Mouse (Mus musculus): Measurements from ENCODE around the gene Disp1. TPM values are rescaled to one million over a fixed set of nuclear protein-coding genes. Genes with fewer than 3 reads are reported as not detected.

The Disp1 gene
- polyA plus RNA-seq, 1 experiment from 2014 or later = 7.6 TPM

DNA sequence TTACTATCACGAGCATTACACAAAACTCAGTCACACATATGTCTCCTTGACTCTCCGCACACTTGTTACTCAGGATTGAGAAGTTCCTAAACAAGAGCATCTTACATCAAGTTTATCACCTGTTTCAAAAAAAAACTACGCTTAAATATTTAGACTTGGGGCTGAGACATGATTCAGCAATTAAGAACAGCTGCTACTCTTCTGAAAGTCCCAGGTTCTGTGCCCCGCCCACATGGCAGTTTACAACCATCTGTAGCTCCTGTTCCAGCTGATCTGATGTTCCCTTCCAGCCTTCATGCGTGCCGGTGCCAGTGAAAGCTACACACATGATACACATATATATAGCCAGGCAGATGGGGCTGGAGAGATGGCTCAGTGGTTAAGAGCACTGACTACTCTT is 7.5 kb downstream of the Disp1 start:
- H3K27me3 ChIP-seq (ENCODE audit: control insufficient read depth, insufficient read depth, low read depth, low read length) = no peaks in the 10 kb centered on the region
- no peak for ATAC-seq
- no peak overlapping the region for H3K4me2 ChIP-seq (ENCODE audit: low read length)
- H3K4me1 ChIP-seq (ENCODE audit: control insufficient read depth, insufficient read depth, low read length) = peaks cover 7% of the 10 kb centered on the region; the same call in 1 of the 2 replicates
- H3K4me3 ChIP-seq (ENCODE audit: low read depth, low read length) = no peak overlapping the region
- no peaks in the 10 kb centered on the region for H3K36me3 ChIP-seq (ENCODE audit: control insufficient read depth, insufficient read depth, low read length)
- 93% methylated on average over 6 of the region's 6 CpGs for WGBS
- H3K27ac ChIP-seq (ENCODE audit: low read length) = no peak overlapping the region
- H3K9me3 ChIP-seq (replicated peaks; ENCODE audit: control insufficient read depth, low read length, poor library complexity, severe bottlenecking) = no peaks in the 10 kb centered on the region
- H3K9ac ChIP-seq (ENCODE audit: low read depth, low read length) = no peak overlapping the region

GRCm38 (mm10) chr1:183212757-183213211 is 8.5 kb downstream of the Disp1 start:
- H3K9me3 ChIP-seq (replicated peaks; ENCODE audit: control insufficient read depth, low read length, poor library complexity, severe bottlenecking) = no peaks in the 10 kb centered on the region
- H3K4me2 ChIP-seq (ENCODE audit: low read length) = no peak overlapping the region
- H3K4me3 ChIP-seq (ENCODE audit: low read depth, low read length) = no peak overlapping the region
- no peaks in the 10 kb centered on the region for H3K27me3 ChIP-seq (ENCODE audit: control insufficient read depth, insufficient read depth, low read depth, low read length)
- ATAC-seq = no peak
- H3K36me3 ChIP-seq (ENCODE audit: control insufficient read depth, insufficient read depth, low read length) = no peaks in the 10 kb centered on the region
- H3K9ac ChIP-seq (ENCODE audit: low read depth, low read length) = 0 out of 2 replicates have a peak overlapping the region, but pooled peaks have one; percentile 25
- WGBS = 67% methylated on average over 6 of the region's 6 CpGs
- 0 out of 2 replicates have a peak overlapping the region, but pooled peaks have one; percentile 11 for H3K27ac ChIP-seq (ENCODE audit: low read length)
- H3K4me1 ChIP-seq (ENCODE audit: control insufficient read depth, insufficient read depth, low read length) = peaks cover 7% of the 10 kb centered on the region; the same call in 1 of the 2 replicates

DNA sequence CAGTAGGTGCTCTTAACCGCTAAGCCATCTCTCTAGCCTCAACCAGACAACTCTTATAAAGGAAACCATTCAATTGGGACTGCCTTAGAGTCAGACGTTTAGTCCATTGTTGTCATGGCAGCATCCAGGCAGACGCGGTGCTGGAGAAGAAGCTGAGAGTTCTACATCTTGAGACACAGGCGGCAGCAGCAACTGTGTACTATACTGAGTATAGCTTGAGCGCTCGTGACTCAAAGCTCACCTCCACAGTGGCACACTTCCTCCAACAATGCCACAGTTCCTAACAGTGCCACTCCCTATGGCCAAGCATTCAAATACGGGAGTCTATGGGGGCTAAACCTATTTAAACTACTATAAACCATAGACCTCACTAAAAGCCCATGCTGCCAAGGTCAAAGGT is 11.2 kb downstream of the Disp1 start:
- H3K4me1 ChIP-seq (ENCODE audit: control insufficient read depth, insufficient read depth, low read length) = peaks cover 5% of the 10 kb centered on the region; the same call in 1 of the 2 replicates
- H3K36me3 ChIP-seq (ENCODE audit: control insufficient read depth, insufficient read depth, low read length) = no peaks in the 10 kb centered on the region
- ATAC-seq = no peak
- no peak overlapping the region for H3K4me2 ChIP-seq (ENCODE audit: low read length)
- no peak overlapping the region for H3K27ac ChIP-seq (ENCODE audit: low read length)
- WGBS = 87% methylated on average over 8 of the region's 8 CpGs
- H3K9me3 ChIP-seq (replicated peaks; ENCODE audit: control insufficient read depth, low read length, poor library complexity, severe bottlenecking) = no peaks in the 10 kb centered on the region
- no peaks in the 10 kb centered on the region for H3K27me3 ChIP-seq (ENCODE audit: control insufficient read depth, insufficient read depth, low read depth, low read length)
- H3K9ac ChIP-seq (ENCODE audit: low read depth, low read length) = no peak overlapping the region
- no peak overlapping the region for H3K4me3 ChIP-seq (ENCODE audit: low read depth, low read length)

GRCm38 (mm10) chr1:183207623-183208022 is 13.7 kb downstream of the Disp1 start:
- 93% methylated on average over 6 of the region's 6 CpGs for WGBS
- Histone ChIP-seq H3K27me3 (ENCODE audit: control insufficient read depth, insufficient read depth, low read depth, low read length) (no peaks in the 10 kb centered on the region), H3K27ac (ENCODE audit: low read length) (no peak overlapping the region), H3K4me1 (ENCODE audit: control insufficient read depth, insufficient read depth, low read length) (peaks cover under 1% of the 10 kb centered on the region; the same call in 1 of the 2 replicates), H3K9ac (ENCODE audit: low read depth, low read length) (no peak overlapping the region), H3K4me2 (ENCODE audit: low read length) (no peak overlapping the region), H3K9me3 (replicated peaks; ENCODE audit: control insufficient read depth, low read length, poor library complexity, severe bottlenecking) (no peaks in the 10 kb centered on the region), H3K36me3 (ENCODE audit: control insufficient read depth, insufficient read depth, low read length) (no peaks in the 10 kb centered on the region), H3K4me3 (ENCODE audit: low read depth, low read length) (no peak overlapping the region)
- no peak for ATAC-seq

DNA sequence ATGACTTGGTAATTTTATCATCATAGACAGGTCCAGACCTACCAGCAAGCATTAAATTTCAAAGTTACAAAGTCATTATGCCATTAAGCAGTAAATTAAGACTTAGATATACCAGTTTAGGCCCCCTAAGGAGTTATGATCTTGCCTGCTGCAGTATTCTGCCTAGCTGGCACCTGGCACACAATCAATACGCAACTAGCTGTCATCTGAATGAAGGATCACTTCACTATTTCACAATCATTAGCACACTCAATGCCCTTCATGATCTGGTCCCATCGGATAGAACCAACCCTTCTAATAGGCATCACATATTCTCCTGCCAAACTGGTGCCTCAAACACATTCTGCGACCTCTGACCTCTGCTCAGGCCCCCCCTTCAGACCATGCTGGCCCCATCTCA is 14.2 kb downstream of the Disp1 start:
- Histone ChIP-seq H3K36me3 (ENCODE audit: control insufficient read depth, insufficient read depth, low read length) (no peaks in the 10 kb centered on the region), H3K9me3 (replicated peaks; ENCODE audit: control insufficient read depth, low read length, poor library complexity, severe bottlenecking) (no peaks in the 10 kb centered on the region), H3K4me1 (ENCODE audit: control insufficient read depth, insufficient read depth, low read length) (no peaks in the 10 kb centered on the region), H3K4me2 (ENCODE audit: low read length) (no peak overlapping the region), H3K27me3 (ENCODE audit: control insufficient read depth, insufficient read depth, low read depth, low read length) (no peaks in the 10 kb centered on the region), H3K4me3 (ENCODE audit: low read depth, low read length) (no peak overlapping the region), H3K27ac (ENCODE audit: low read length) (no peak overlapping the region), H3K9ac (ENCODE audit: low read depth, low read length) (no peak overlapping the region)
- ATAC-seq = no peak
- WGBS = 92% methylated on average over 3 of the region's 3 CpGs

DNA sequence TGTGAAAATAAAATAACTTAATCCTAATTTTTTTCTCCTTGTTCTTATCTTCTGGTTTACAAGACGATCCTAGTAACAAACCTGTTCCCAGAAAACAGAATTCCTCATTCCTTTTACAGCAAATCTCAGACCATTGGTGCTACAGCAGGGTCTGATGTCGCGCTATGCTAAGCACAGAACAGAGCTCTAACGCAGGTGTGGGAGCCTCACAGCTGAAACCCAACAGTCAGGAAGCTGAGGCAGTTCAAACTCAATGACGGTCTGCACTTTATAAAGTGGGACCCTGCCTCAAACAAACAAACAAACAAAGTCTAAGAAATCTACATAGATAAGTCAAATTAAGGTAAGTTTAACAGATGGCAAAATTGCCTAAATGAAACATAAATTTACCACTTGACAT is 20.4 kb downstream of the Disp1 start:
- ATAC-seq = no peak
- H3K36me3 ChIP-seq (ENCODE audit: control insufficient read depth, insufficient read depth, low read length) = no peaks in the 10 kb centered on the region
- WGBS = 91% methylated on average over 5 of the region's 5 CpGs
- no peak overlapping the region for H3K27ac ChIP-seq (ENCODE audit: low read length)
- no peaks in the 10 kb centered on the region for H3K9me3 ChIP-seq (replicated peaks; ENCODE audit: control insufficient read depth, low read length, poor library complexity, severe bottlenecking)
- no peaks in the 10 kb centered on the region for H3K27me3 ChIP-seq (ENCODE audit: control insufficient read depth, insufficient read depth, low read depth, low read length)
- H3K9ac ChIP-seq (ENCODE audit: low read depth, low read length) = no peak overlapping the region
- no peaks in the 10 kb centered on the region for H3K4me1 ChIP-seq (ENCODE audit: control insufficient read depth, insufficient read depth, low read length)
- no peak overlapping the region for H3K4me2 ChIP-seq (ENCODE audit: low read length)
- H3K4me3 ChIP-seq (ENCODE audit: low read depth, low read length) = no peak overlapping the region

GRCm38 (mm10) chr1:183194763-183195162 is 26.6 kb downstream of the Disp1 start:
- no peaks in the 10 kb centered on the region for H3K36me3 ChIP-seq (ENCODE audit: control insufficient read depth, insufficient read depth, low read length)
- peaks cover 15% of the 10 kb centered on the region for H3K4me1 ChIP-seq (ENCODE audit: control insufficient read depth, insufficient read depth, low read length)
- H3K27ac ChIP-seq (ENCODE audit: low read length) = no peak overlapping the region
- no peak overlapping the region for H3K9ac ChIP-seq (ENCODE audit: low read depth, low read length)
- 88% methylated on average over 18 of the region's 18 CpGs for WGBS
- H3K27me3 ChIP-seq (ENCODE audit: control insufficient read depth, insufficient read depth, low read depth, low read length) = no peaks in the 10 kb centered on the region
- no peak overlapping the region for H3K4me3 ChIP-seq (ENCODE audit: low read depth, low read length)
- no peak for ATAC-seq
- no peaks in the 10 kb centered on the region for H3K9me3 ChIP-seq (replicated peaks; ENCODE audit: control insufficient read depth, low read length, poor library complexity, severe bottlenecking)
- H3K4me2 ChIP-seq (ENCODE audit: low read length) = no peak overlapping the region

GRCm38 (mm10) chr1:183194151-183194550 is 27.2 kb downstream of the Disp1 start:
- WGBS = 66% methylated on average over 5 of the region's 5 CpGs
- H3K36me3 ChIP-seq (ENCODE audit: control insufficient read depth, insufficient read depth, low read length) = no peaks in the 10 kb centered on the region

GRCm38 (mm10) chr1:183191398-183191797 is 29.9 kb downstream of the Disp1 start:
- no peak overlapping the region for H3K4me3 ChIP-seq (ENCODE audit: low read depth, low read length)
- ATAC-seq = no peak
- no peak overlapping the region for H3K4me2 ChIP-seq (ENCODE audit: low read length)
- H3K27ac ChIP-seq (ENCODE audit: low read length) = no peak overlapping the region
- H3K4me1 ChIP-seq (ENCODE audit: control insufficient read depth, insufficient read depth, low read length) = peaks cover 18% of the 10 kb centered on the region
- no peak overlapping the region for H3K9ac ChIP-seq (ENCODE audit: low read depth, low read length)
- WGBS = 52% methylated on average over 10 of the region's 10 CpGs
- no peaks in the 10 kb centered on the region for H3K36me3 ChIP-seq (ENCODE audit: control insufficient read depth, insufficient read depth, low read length)
- no peaks in the 10 kb centered on the region for H3K9me3 ChIP-seq (replicated peaks; ENCODE audit: control insufficient read depth, low read length, poor library complexity, severe bottlenecking)
- H3K27me3 ChIP-seq (ENCODE audit: control insufficient read depth, insufficient read depth, low read depth, low read length) = no peaks in the 10 kb centered on the region

More at GRCm38 (mm10) chr1:183194151-183194550, 27.2 kb downstream of the Disp1 start:
- Histone ChIP-seq H3K9ac (ENCODE audit: low read depth, low read length) (no peak overlapping the region), H3K4me3 (ENCODE audit: low read depth, low read length) (no peak overlapping the region), H3K9me3 (replicated peaks; ENCODE audit: control insufficient read depth, low read length, poor library complexity, severe bottlenecking) (no peaks in the 10 kb centered on the region), H3K4me1 (ENCODE audit: control insufficient read depth, insufficient read depth, low read length) (peaks cover 18% of the 10 kb centered on the region), H3K27ac (ENCODE audit: low read length) (no peak overlapping the region), H3K4me2 (ENCODE audit: low read length) (no peak overlapping the region), H3K27me3 (ENCODE audit: control insufficient read depth, insufficient read depth, low read depth, low read length) (no peaks in the 10 kb centered on the region)
- no peak for ATAC-seq

Data from midbrain, embryonic 16.5 days (tissue).